Mouse (Mus musculus) layer of hippocampus, adult 9-11 months (tissue): ENCODE measurements around the gene Vsx1.

Experiments used
- DNase-seq: peaks from one replicate; pipeline ENCODE4 v3.0.0; 2022

The Vsx1 gene

GRCm38 (mm10) chr2:150667065-150667819 is 21.9 kb downstream of the Vsx1 start:
- DNase-seq = no peak

DNA sequence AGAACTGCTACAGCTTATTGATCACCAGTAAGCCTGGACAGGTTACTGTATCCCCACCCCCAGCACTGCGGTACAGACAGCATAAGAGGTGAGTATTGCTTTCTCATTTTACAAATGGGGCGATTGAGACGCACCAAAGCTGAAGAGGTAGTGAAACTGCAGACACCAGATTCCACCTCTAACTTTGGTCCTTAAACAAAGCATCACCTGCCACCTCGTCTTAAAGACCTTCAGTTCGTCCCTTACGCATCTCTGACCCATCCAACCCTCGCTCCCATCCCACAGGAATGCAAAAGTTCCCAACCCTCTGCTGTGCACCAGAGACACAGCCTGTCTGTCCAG is 22.5 kb downstream of the Vsx1 start:
- no peak for DNase-seq

DNA sequence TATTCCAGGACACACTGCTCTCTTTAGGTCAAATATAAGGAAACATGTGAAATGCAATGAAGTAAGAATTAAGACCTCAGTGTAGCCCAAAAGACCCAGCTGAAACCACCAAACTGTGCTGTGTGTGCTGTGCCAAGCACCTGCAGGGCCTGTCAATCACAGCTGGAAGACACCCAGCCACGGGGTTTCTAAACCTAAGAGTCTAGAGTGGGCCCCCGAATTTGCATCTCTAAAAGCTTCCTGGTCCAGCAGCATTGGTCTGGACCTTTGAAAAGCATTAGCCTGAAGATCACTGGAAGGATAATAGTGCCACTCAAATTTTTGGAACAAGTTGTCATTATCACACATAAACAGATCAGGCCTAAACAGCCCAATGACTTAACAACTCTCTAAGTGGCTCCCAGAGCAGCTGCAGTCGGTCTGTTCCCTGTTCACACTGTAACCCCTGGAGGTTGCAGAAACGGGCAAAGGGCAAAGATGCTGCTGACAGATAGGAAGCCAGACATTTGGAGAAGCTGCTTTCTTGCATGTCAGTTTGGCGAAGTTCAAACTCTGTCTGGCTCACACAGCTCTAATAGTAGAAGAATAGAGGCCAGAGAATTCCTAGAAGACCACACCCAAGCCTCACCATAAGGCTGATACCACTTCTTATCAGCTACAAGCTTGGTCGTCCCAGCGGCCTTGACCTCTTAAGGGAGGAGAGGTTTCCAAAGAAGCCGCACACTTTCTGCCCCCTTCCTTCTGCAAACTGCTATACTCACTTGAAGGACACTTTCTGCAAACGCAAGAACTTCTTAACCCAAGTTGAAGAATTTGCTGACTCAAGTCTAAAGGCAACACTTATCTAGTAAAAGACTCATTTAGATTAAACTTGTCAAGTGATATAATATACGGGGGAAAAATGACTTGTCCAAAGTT is 23.4 kb downstream of the Vsx1 start:
- no peak for DNase-seq

DNA sequence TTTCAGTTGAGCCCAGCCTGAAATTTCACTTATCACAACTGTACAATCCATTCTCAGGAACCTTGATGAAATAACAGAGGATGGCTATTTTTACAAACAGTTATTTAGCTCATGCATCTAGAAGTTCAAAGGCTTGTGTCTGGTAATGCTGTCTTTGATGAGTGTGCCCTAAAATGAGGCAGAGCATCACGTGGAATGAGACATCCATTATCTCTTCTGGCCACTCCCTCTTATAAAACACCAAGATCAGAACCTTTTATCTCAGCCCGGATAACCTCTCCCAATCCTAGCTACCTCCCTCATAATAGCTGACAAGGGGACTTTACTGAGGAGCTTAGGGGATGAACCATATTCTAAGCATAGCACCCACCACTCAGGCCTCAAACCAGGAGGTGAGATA is 24.2 kb downstream of the Vsx1 start:
- no peak for DNase-seq

- DNase-seq = no peak
Measured at GRCm38 (mm10) chr2:150664152-150664920, 24.8 kb downstream of the Vsx1 start.

DNA sequence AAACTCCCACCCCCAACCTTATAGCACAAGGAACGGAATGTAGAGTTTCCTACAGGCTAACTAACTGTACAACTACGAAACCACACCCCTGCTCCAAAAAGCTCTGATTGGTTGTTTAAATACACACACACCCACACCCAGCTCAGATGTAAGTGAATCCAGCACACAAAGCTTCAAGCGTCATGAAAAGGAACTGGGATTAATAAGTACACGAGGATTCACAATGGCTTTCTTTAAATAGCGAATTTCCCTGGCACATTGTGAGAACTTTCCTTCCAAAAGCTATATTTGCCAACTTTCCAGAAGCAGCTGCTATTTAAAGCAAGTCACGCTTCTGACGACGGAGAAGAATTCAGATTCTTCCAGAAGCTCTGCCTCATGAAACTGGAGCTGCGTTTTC is 25.9 kb downstream of the Vsx1 start:
- DNase-seq = peak; percentile 76

DNA sequence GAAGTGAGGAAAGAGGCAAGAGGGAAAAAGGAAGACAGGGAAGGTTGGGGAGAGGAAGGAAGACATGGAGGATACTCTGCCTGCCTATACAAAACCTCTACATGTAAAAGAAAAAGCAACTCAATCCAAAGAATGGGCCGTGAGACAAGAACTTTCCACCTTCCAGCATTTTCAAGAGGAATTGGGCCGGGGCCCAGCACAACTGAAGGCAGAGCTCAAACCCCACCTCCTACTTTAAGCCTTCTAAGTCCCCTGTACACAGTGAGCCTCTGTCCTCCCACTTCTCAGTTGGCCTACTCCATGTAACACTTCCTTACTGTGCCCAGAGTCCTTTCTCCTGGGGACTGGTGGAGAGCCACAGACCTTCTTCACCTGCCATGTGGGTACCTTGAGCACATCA is 27.2 kb downstream of the Vsx1 start:
- no peak for DNase-seq

- no peak for DNase-seq
Measured at GRCm38 (mm10) chr2:150660668-150661451, 28.3 kb downstream of the Vsx1 start.

DNA sequence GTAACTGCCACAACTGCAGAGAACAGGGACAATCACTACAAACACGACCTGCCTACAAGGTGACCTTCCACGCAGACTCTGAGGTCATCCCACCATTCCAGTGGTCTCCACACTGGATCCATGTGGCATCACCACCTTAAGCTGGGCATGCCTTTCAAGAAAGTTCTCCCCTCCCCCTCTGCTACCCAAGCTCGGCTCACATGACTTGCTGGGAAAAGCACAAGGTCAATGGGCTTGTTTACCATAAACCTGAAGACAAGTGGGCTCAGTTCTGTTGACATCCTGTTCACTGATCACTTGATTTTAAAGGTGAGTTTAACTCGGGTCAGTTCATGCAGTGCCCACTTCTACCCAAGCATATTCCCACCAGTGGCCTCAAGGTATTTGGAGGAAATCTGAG is 29.1 kb downstream of the Vsx1 start:
- DNase-seq = no peak

DNA sequence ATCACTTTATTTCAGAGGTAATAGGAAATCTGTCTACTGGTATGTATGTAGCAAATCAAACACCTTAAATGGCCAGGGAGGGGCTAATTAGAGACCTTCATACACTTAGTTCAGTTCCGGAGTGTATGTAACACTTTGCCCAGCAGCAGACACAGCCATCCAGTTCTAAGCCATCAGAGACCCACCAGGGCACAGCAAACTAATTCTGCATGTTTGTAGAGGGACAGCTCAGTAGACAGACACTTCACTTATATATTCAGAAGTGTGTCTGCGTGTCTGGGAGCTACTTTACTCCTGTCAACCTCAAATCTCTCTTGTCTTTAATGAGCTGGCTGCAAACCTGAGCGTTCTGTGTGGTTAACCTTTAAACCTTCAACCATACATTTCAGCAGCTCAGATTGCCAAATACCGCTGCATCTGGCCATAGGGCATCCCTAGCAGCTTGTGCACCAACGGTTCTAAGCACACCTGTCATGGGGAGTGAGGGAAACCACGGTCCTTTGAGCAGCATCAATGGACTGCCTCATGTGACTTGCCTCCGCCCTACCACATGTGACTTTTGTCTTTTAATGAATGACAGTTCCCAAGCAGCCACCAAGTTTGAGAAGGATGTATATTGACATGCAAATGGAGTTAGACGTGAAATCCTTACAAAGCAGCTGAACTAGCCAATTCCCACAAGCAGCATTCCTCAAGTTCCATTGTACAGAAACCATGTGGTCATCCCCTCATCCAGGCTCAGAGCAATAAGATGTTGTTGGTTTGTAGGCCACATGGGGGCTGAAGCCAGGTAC is 32.0 kb downstream of the Vsx1 start:
- DNase-seq = no peak

DNA sequence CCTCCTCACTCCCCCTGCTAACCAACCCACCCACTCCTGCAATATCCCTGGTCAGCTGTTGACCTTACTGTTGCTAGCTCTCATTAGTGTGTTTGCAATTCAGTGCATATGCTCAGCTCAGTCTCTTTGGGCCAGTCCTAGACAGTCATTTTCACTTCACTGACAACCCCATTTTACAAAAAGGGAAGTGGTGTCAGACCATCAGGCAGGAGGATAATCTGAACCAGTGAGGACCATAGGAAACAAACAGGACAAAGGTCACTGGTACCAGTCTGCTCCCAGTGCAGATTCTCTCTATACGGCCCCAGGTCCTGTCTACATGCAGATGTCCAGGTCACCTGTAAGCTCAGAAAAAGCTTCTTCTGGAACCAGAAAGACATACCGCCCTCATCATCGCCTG is 33.0 kb downstream of the Vsx1 start:
- DNase-seq = no peak

GRCm38 (mm10) chr2:150655290-150655689 is 33.9 kb downstream of the Vsx1 start:
- DNase-seq = no peak

GRCm38 (mm10) chr2:150654814-150655213 is 34.3 kb downstream of the Vsx1 start:
- no peak for DNase-seq

DNA sequence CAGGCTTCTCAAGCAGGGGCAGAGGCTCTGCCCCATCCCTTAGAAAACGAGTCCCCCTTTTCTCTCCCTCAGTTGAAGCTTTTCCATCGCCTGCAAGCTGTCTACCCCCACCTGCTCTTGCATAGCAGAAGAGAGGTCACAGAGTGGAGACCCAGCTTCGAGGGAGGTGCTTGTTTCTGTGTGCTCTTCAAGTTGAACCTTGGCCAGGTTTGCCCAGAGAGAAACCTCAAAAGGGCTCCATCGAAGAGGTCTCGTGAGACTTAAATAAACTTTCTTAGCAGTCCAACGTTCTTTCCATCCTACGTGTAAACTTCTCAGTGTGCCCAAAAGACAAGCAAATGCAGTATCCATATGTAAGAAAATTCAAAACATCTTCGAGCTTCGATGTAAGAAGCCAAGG is 37.8 kb downstream of the Vsx1 start:
- no peak for DNase-seq

DNA sequence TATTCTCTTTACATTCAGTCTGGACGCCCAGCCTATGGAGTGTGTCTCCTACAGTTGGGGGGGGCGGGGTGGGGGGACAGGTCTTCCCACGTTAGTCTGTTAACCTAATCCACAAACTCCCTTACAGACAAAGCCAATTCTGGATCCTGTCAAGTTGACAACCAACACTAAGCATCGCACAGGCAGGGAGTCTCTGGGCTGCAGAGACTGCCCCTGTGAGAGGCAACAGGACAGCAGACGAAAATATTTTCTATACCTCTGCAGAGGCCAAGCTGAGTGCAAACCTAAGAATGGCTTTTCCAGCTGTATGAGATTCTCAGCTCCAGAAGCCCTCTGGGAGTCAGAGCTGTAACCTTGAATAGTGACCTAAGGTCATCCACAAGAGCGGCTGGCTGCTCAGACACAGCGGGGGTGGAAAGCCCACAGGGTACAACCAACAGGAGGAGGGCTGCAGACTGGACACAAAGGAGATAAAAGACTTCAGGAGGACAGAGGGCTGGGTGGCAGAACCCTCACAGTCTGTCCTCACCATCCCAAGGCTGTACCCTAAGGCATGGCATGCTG is 38.6 kb downstream of the Vsx1 start:
- no peak for DNase-seq

- no peak for DNase-seq
Measured at GRCm38 (mm10) chr2:150648300-150648895, 40.8 kb downstream of the Vsx1 start.

DNA sequence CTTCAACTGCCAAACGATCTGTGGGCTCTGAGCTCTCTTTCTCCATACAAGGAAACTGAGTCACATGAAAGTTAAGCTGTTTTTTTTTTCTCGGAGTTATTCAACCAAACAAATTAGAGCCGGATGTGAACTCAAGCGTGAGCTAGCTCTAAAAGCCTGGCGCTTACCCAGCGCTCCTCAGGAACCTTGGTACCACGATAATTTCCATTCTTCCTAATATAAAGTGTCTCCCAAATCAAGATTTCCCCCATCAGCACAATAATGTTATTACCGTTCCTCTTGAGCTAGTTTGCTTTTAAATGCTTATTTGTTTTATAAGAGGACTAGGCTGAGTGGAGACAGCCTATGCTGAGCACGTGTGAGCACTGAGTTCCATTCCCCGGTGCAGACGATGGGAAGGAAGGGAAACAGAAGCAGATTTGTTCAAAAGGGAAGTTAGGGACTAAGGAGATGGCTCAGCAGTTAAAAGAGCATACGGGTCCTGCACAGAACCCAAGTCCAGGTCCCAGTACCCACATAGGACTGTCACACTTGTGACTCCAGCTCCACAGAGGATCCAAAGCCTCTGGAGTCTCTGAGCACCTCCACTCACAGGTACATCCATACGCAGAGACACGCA is 41.4 kb downstream of the Vsx1 start:
- no peak for DNase-seq

DNA sequence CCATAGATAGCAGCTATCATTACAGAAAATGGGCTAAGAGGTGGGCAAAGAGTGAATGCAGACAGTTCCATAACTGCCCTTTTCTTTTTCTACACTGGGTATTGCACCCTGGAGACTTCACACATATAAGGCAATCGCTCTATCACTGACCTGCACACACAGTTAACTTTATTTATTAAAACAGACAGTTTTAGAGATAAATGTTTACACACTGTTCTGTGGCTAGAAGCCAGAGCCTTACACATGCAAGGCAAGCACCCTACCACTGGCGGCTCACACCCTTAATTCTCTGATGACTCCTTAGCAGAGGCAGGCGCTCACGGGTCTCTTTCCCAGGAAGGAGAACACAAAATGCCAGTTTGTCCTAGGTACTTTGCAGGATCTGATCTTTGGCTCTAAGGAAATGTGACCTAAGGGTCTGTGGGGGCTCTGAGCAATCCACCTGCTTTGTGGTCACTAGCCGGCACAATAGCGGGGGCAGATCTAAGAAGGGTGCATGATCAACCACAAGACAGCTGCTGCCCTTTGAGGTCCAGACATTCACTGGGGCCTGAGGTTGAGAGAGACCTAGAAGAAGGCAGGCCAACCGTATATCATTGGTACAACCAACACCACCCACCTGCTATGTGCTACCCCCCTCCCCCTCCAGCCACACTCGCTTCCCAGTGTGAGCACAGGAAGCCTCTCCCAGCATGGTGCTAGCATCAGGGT is 42.6 kb downstream of the Vsx1 start:
- no peak for DNase-seq

- DNase-seq = no peak
Measured at GRCm38 (mm10) chr2:150645225-150645624, 43.9 kb downstream of the Vsx1 start.
